Mouse (Mus musculus): ENCODE data around the gene Fbxw21. TPM values are rescaled to one million over a fixed set of nuclear protein-coding genes. Genes with fewer than 3 reads are reported as not detected.

Fbxw21 gene
- total RNA-seq, 1 experiment: not detected

GRCm38 (mm10) chr9:109105648-109106047, 56.2 kb downstream of the Fbxw21 start:
- Histone ChIP-seq H3K9me3 (ENCODE audit: control insufficient read depth, insufficient read depth, low read depth, low read length) (no peaks in the 10 kb centered on the region), H3K4me1 (ENCODE audit: control insufficient read depth in 2 of 2, insufficient read depth in 2 of 2, low read length in 2 of 2, poor library complexity in 1 of 2) (no peaks in the 10 kb centered on the region), H3K36me3 (ENCODE audit: control insufficient read depth, insufficient read depth, low read length, poor library complexity, severe bottlenecking) (peaks cover 65% of the 10 kb centered on the region), H3K27ac (ENCODE audit: insufficient read depth, low read depth, low read length, poor library complexity, severe bottlenecking) (no peak overlapping the region), H3K9ac (ENCODE audit: insufficient read depth, low read depth, low read length, poor library complexity, severe bottlenecking) (no peak overlapping the region), H3K4me3 (ENCODE audit: insufficient read depth in 1 of 2, low read depth in 1 of 2, low read length in 2 of 2, poor library complexity in 1 of 2, severe bottlenecking in 1 of 2) (no peak overlapping the region)
- no peak for DNase-seq (ENCODE audit: low read depth, low spot score)
- TF ChIP-seq MAFK (IDR thresholded peaks at IDR 0.05; ENCODE audit: insufficient read depth, low read depth, low read length): no peak
- TF ChIP-seq HCFC1 (IDR thresholded peaks at IDR 0.05; ENCODE audit: borderline replicate concordance, insufficient read depth, low read length): no peak
- no peak for TF ChIP-seq ZNF384 (IDR thresholded peaks at IDR 0.05; ENCODE audit: low read depth, low read length)
- no peak for TF ChIP-seq ZC3H11A (IDR thresholded peaks at IDR 0.05; ENCODE audit: borderline replicate concordance, low read depth, low read length)
- no peak for TF ChIP-seq CHD2 (IDR thresholded peaks at IDR 0.05; ENCODE audit: low read depth, low read length)
- in situ Hi-C loops (cut with MboI; ENCODE audit: low sequenced_read_pairs in 2 of 2, unreplicated experiment in 2 of 2): no loop called here

- Histone ChIP-seq H3K27ac (ENCODE audit: insufficient read depth, low read depth, low read length, poor library complexity, severe bottlenecking) (no peak overlapping the region), H3K4me1 (ENCODE audit: control insufficient read depth in 2 of 2, insufficient read depth in 2 of 2, low read length in 2 of 2, poor library complexity in 1 of 2) (no peaks in the 10 kb centered on the region), H3K9ac (ENCODE audit: insufficient read depth, low read depth, low read length, poor library complexity, severe bottlenecking) (no peak overlapping the region), H3K4me3 (ENCODE audit: insufficient read depth in 1 of 2, low read depth in 1 of 2, low read length in 2 of 2, poor library complexity in 1 of 2, severe bottlenecking in 1 of 2) (no peak overlapping the region), H3K9me3 (ENCODE audit: control insufficient read depth, insufficient read depth, low read depth, low read length) (no peaks in the 10 kb centered on the region), H3K36me3 (ENCODE audit: control insufficient read depth, insufficient read depth, low read length, poor library complexity, severe bottlenecking) (peaks cover 63% of the 10 kb centered on the region)
- DNase-seq (ENCODE audit: low read depth, low spot score): no peak
- in situ Hi-C loops (cut with MboI; ENCODE audit: low sequenced_read_pairs in 2 of 2, unreplicated experiment in 2 of 2): no loop called here
- no peak for TF ChIP-seq ZNF384 (IDR thresholded peaks at IDR 0.05; ENCODE audit: low read depth, low read length)
These were observed 56.8 kb downstream of the Fbxw21 start for GRCm38 (mm10) chr9:109105011-109105410.

- Histone ChIP-seq H3K4me3 (ENCODE audit: insufficient read depth in 1 of 2, low read depth in 1 of 2, low read length in 2 of 2, poor library complexity in 1 of 2, severe bottlenecking in 1 of 2) (no peak overlapping the region), H3K27ac (ENCODE audit: insufficient read depth, low read depth, low read length, poor library complexity, severe bottlenecking) (no peak overlapping the region), H3K36me3 (ENCODE audit: control insufficient read depth, insufficient read depth, low read length, poor library complexity, severe bottlenecking) (peaks cover 62% of the 10 kb centered on the region), H3K9ac (ENCODE audit: insufficient read depth, low read depth, low read length, poor library complexity, severe bottlenecking) (no peak overlapping the region), H3K4me1 (ENCODE audit: control insufficient read depth in 2 of 2, insufficient read depth in 2 of 2, low read length in 2 of 2, poor library complexity in 1 of 2) (no peaks in the 10 kb centered on the region; a peak in 1 of 4 replicates), H3K9me3 (ENCODE audit: control insufficient read depth, insufficient read depth, low read depth, low read length) (no peaks in the 10 kb centered on the region)
- no peak for DNase-seq (ENCODE audit: low read depth, low spot score)
- TF ChIP-seq ZC3H11A (IDR thresholded peaks at IDR 0.05; ENCODE audit: borderline replicate concordance, low read depth, low read length) (no peak), MAFK (IDR thresholded peaks at IDR 0.05; ENCODE audit: insufficient read depth, low read depth, low read length) (no peak), CHD2 (IDR thresholded peaks at IDR 0.05; ENCODE audit: low read depth, low read length) (no peak), HCFC1 (IDR thresholded peaks at IDR 0.05; ENCODE audit: borderline replicate concordance, insufficient read depth, low read length) (no peak)
- in situ Hi-C loops (cut with MboI; ENCODE audit: low sequenced_read_pairs in 2 of 2, unreplicated experiment in 2 of 2): no loop called here
These were observed 57.8 kb downstream of the Fbxw21 start for GRCm38 (mm10) chr9:109104083-109104482.

- Histone ChIP-seq H3K9me3 (ENCODE audit: control insufficient read depth, insufficient read depth, low read depth, low read length) (no peaks in the 10 kb centered on the region), H3K4me3 (ENCODE audit: insufficient read depth in 1 of 2, low read depth in 1 of 2, low read length in 2 of 2, poor library complexity in 1 of 2, severe bottlenecking in 1 of 2) (no peak overlapping the region), H3K27ac (ENCODE audit: insufficient read depth, low read depth, low read length, poor library complexity, severe bottlenecking) (no peak overlapping the region), H3K4me1 (ENCODE audit: control insufficient read depth in 2 of 2, insufficient read depth in 2 of 2, low read length in 2 of 2, poor library complexity in 1 of 2) (no peaks in the 10 kb centered on the region; a peak in 1 of 4 replicates), H3K9ac (ENCODE audit: insufficient read depth, low read depth, low read length, poor library complexity, severe bottlenecking) (no peak overlapping the region), H3K36me3 (ENCODE audit: control insufficient read depth, insufficient read depth, low read length, poor library complexity, severe bottlenecking) (peaks cover 56% of the 10 kb centered on the region; the same call in 1 of the 2 replicates)
- TF ChIP-seq ZNF384 (IDR thresholded peaks at IDR 0.05; ENCODE audit: low read depth, low read length) (no peak), MAFK (IDR thresholded peaks at IDR 0.05; ENCODE audit: insufficient read depth, low read depth, low read length) (no peak), CHD2 (IDR thresholded peaks at IDR 0.05; ENCODE audit: low read depth, low read length) (no peak), HCFC1 (IDR thresholded peaks at IDR 0.05; ENCODE audit: borderline replicate concordance, insufficient read depth, low read length) (no peak), ZC3H11A (IDR thresholded peaks at IDR 0.05; ENCODE audit: borderline replicate concordance, low read depth, low read length) (no peak)
- no peak for DNase-seq (ENCODE audit: low read depth, low spot score)
- in situ Hi-C loops (cut with MboI; ENCODE audit: low sequenced_read_pairs in 2 of 2, unreplicated experiment in 2 of 2): no loop called here
These were observed 58.6 kb downstream of the Fbxw21 start for GRCm38 (mm10) chr9:109103250-109103649.

GRCm38 (mm10) chr9:109102541-109102940, 59.3 kb downstream of the Fbxw21 start:
- TF ChIP-seq CHD2 (IDR thresholded peaks at IDR 0.05; ENCODE audit: low read depth, low read length) (no peak), ZNF384 (IDR thresholded peaks at IDR 0.05; ENCODE audit: low read depth, low read length) (no peak), HCFC1 (IDR thresholded peaks at IDR 0.05; ENCODE audit: borderline replicate concordance, insufficient read depth, low read length) (no peak), MAFK (IDR thresholded peaks at IDR 0.05; ENCODE audit: insufficient read depth, low read depth, low read length) (no peak)
- in situ Hi-C loops (cut with MboI; ENCODE audit: low sequenced_read_pairs in 2 of 2, unreplicated experiment in 2 of 2): no loop called here
- no peaks in the 10 kb centered on the region; a peak in 1 of 4 replicates for H3K4me1 ChIP-seq (ENCODE audit: control insufficient read depth in 2 of 2, insufficient read depth in 2 of 2, low read length in 2 of 2, poor library complexity in 1 of 2)
- H3K9ac ChIP-seq (ENCODE audit: insufficient read depth, low read depth, low read length, poor library complexity, severe bottlenecking): no peak overlapping the region
- peaks cover 51% of the 10 kb centered on the region; the same call in 1 of the 2 replicates for H3K36me3 ChIP-seq (ENCODE audit: control insufficient read depth, insufficient read depth, low read length, poor library complexity, severe bottlenecking)
- H3K4me3 ChIP-seq (ENCODE audit: insufficient read depth in 1 of 2, low read depth in 1 of 2, low read length in 2 of 2, poor library complexity in 1 of 2, severe bottlenecking in 1 of 2): no peak overlapping the region
- H3K27ac ChIP-seq (ENCODE audit: insufficient read depth, low read depth, low read length, poor library complexity, severe bottlenecking): no peak overlapping the region
- DNase-seq (ENCODE audit: low read depth, low spot score): no peak
- no peaks in the 10 kb centered on the region for H3K9me3 ChIP-seq (ENCODE audit: control insufficient read depth, insufficient read depth, low read depth, low read length)

All from ES-E14 (cell line).